Comparison of ENCODE assay signal across 10 mouse cellular contexts in the genomic region with DNA sequence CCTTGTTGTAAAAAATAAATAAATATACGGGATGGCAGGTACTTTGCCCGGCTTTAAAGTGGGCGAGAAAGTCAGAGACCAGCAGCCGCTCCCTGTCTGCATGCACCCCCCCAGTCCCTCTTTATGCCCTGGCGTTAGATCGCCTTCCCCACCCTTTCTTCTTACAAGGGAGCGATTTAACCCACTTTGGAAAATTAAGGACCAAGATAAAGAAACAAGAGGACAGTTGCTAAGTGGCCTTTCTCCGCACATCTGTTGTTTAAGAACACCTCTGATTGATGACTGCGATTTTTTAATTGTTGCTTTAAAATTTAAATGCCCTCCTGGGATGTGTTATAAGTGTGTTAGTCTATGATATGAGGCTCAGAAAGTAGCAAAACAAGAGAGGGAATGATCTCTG. TPM values are rescaled to one million over a fixed set of nuclear protein-coding genes. Genes with fewer than 3 reads are reported as not detected.
DNase-seq lines count a peak whose midpoint lies in the region; ATAC-seq lines count a peak whose summit lies in the region.
"Had no signal": no experiment of that assay in that cellular context is flagged by ENCODE, and none has a peak within 500 bp of the region (broad histone marks: within the 10 kb centered on the region; RNA-seq: fewer than 3 reads in every experiment).

No protein-coding gene starts in this region.

- peak overlapping the region; percentile 32 for H3K4me3 ChIP-seq in heart, embryonic 15.5 days
- H3K4me3 ChIP-seq in embryonic facial prominence, embryonic 11.5 days (ENCODE audit: low read depth, low read length), result peak overlapping the region; percentile 93
- peak overlapping the region; percentile 87 for H3K4me3 ChIP-seq in hindbrain, embryonic 10.5 days
- peak overlapping the region; percentile 85 for H3K4me3 ChIP-seq in midbrain, embryonic 12.5 days

- no peaks in the 10 kb centered on the region for H3K27me3 ChIP-seq in heart, embryonic 15.5 days
- no peaks in the 10 kb centered on the region for H3K27me3 ChIP-seq in embryonic facial prominence, embryonic 11.5 days (ENCODE audit: control insufficient read depth, insufficient read depth, low read length)
- H3K27me3 ChIP-seq in hindbrain, embryonic 10.5 days (ENCODE audit: insufficient read depth, poor library complexity, severe bottlenecking), result no peaks in the 10 kb centered on the region
- H3K27me3 ChIP-seq in midbrain, embryonic 12.5 days, result no peaks in the 10 kb centered on the region

- DNase-seq in heart, postnatal 36 days, result no peak
- no peak for DNase-seq in embryonic facial prominence, embryonic 11.5 days (ENCODE audit: low spot score)
- DNase-seq in hindbrain, embryonic 10.5 days (ENCODE audit: low spot score), result no peak
- DNase-seq in MN1 (ENCODE audit: low spot score) (no peak), adipocyte (ENCODE audit: low spot score) (no peak)
- DNase-seq in gastrocnemius, postnatal 14 days, result no peak
- DNase-seq: kidney, adult 11 months had no signal

- no peak for ATAC-seq in heart, embryonic 15.5 days (replicated peaks; ENCODE audit: insufficient number of reproducible peaks, insufficient read depth, low FRiP score, low read depth)
- no peak for ATAC-seq in embryonic facial prominence, embryonic 11.5 days (replicated peaks; ENCODE audit: insufficient number of reproducible peaks, low FRiP score, low TSS enrichment, low read depth)
- no peak for ATAC-seq in midbrain, embryonic 12.5 days (ENCODE audit: low FRiP score, low read depth)
- ATAC-seq: CD4-positive, CD25-positive, alpha-beta regulatory T cell, adult 4 months had no signal

- no peak overlapping the region for H3K27ac ChIP-seq in heart, embryonic 15.5 days
- peak overlapping the region; percentile 35; the same call in 1 of the 2 replicates for H3K27ac ChIP-seq in embryonic facial prominence, embryonic 11.5 days (replicated peaks; ENCODE audit: low read depth, low read length)
- peak overlapping the region; percentile 98 for H3K27ac ChIP-seq in hindbrain, embryonic 10.5 days
- peak overlapping the region; percentile 69; the same call in 1 of the 2 replicates for H3K27ac ChIP-seq in midbrain, embryonic 12.5 days (replicated peaks)

- no peak overlapping the region for H3K9ac ChIP-seq in heart, embryonic 15.5 days
- H3K9ac ChIP-seq in embryonic facial prominence, embryonic 11.5 days (replicated peaks; ENCODE audit: low read length), result peak overlapping the region; percentile 51
- H3K9ac ChIP-seq in midbrain, embryonic 12.5 days (replicated peaks), result peak overlapping the region; percentile 60

- peaks cover 52% of the 10 kb centered on the region for H3K4me1 ChIP-seq in heart, embryonic 15.5 days (replicated peaks)
- peaks cover 5% of the 10 kb centered on the region for H3K4me1 ChIP-seq in embryonic facial prominence, embryonic 11.5 days (ENCODE audit: control insufficient read depth, insufficient read depth, low read length)
- peaks cover 57% of the 10 kb centered on the region for H3K4me1 ChIP-seq in hindbrain, embryonic 10.5 days (replicated peaks)
- H3K4me1 ChIP-seq in midbrain, embryonic 12.5 days, result peaks cover 51% of the 10 kb centered on the region

- H3K9me3 ChIP-seq in heart, embryonic 15.5 days (replicated peaks), result no peaks in the 10 kb centered on the region
- no peaks in the 10 kb centered on the region for H3K9me3 ChIP-seq in embryonic facial prominence, embryonic 11.5 days (replicated peaks; ENCODE audit: control insufficient read depth, low read length)
- no peaks in the 10 kb centered on the region for H3K9me3 ChIP-seq in hindbrain, embryonic 10.5 days
- no peaks in the 10 kb centered on the region for H3K9me3 ChIP-seq in midbrain, embryonic 12.5 days

- intact Hi-C loops in heart, postnatal 36 days (cut with DNase I), result no loop called here
- intact Hi-C loops in gastrocnemius, postnatal 14 days (cut with DNase I; ENCODE audit: low total_unique reads), result no loop called here

- peak overlapping the region; percentile 63 for H3K4me2 ChIP-seq in heart, embryonic 15.5 days
- peak overlapping the region; percentile 36 for H3K4me2 ChIP-seq in embryonic facial prominence, embryonic 11.5 days (ENCODE audit: low read depth, low read length)
- peak overlapping the region; percentile 66 for H3K4me2 ChIP-seq in midbrain, embryonic 12.5 days (replicated peaks)

- 0 out of 2 replicates have a peak, but pooled peaks cover under 1% of the 10 kb centered on the region for H3K36me3 ChIP-seq in heart, embryonic 15.5 days
- no peaks in the 10 kb centered on the region for H3K36me3 ChIP-seq in embryonic facial prominence, embryonic 11.5 days (replicated peaks; ENCODE audit: control insufficient read depth, insufficient read depth, low read depth, low read length)
- peaks cover 8% of the 10 kb centered on the region for H3K36me3 ChIP-seq in hindbrain, embryonic 10.5 days
- H3K36me3 ChIP-seq in midbrain, embryonic 12.5 days, result peaks cover 9% of the 10 kb centered on the region; the same call in 1 of the 2 replicates

- WGBS in heart, embryonic 15.5 days, result 43% methylated on average over 9 of the region's 9 CpGs
- WGBS in embryonic facial prominence, embryonic 11.5 days, result 49% methylated on average over 9 of the region's 9 CpGs
- 54% methylated on average over 9 of the region's 9 CpGs for WGBS in hindbrain, embryonic 10.5 days
- WGBS in midbrain, embryonic 12.5 days, result 51% methylated on average over 9 of the region's 9 CpGs

RNA-seq across cellular contexts. Expression of gene Pbx1, which starts 5.2 kb away (rescaled TPM):
- polyA plus RNA-seq in heart, embryonic 15.5 days (2015; fragmentation: Nextera tagmentation; extraction: Ambion mirVana), result 21.6 and 22.1 TPM in 2 replicates
- total RNA-seq in heart, postnatal 36 days (2021), result 10 to 100 TPM; 47.2 to 63.0 TPM
- polyA plus RNA-seq in embryonic facial prominence, embryonic 11.5 days (2014; fragmentation: Nextera tagmentation; extraction: Ambion mirVana), result 46.0 and 47.8 TPM in 2 replicates
- 34.4 and 35.4 TPM in 2 replicates for polyA plus RNA-seq in hindbrain, embryonic 10.5 days (2016; fragmentation: Nextera tagmentation; extraction: Ambion mirVana)
- polyA plus RNA-seq in midbrain, embryonic 12.5 days (2016; fragmentation: Nextera tagmentation; extraction: Ambion mirVana), result 73.7 TPM in 2 replicates
- 10 to 100 TPM; 20.3 to 23.0 TPM for total RNA-seq in gastrocnemius, postnatal 14 days (2021)

Comparison
In these comparisons a context has a peak if more than half of its experiments do, and no peak if none do; other contexts are left out.
1. H3K4me3 ChIP-seq: peak in every context shown above with its lines; median percentile 93 in embryonic facial prominence, embryonic 11.5 days; 87 in hindbrain, embryonic 10.5 days; 85 in midbrain, embryonic 12.5 days; 32 in heart, embryonic 15.5 days.